Mouse (Mus musculus) embryonic fibroblast, embryonic 13.5 days (primary cell): ENCODE data around the gene F2rl1.

Experiments
- CTCF ChIP-seq: IDR thresholded peaks from 2 replicates; pipeline ENCODE4 v1.5.1; 2011; ENCODE audit warnings: mild to moderate bottlenecking, control low read depth, low read length, moderate library complexity, borderline replicate concordance; ENCODE audit not compliant: insufficient read depth
- POLR2A ChIP-seq: IDR thresholded peaks from 2 replicates; pipeline ENCODE4 v1.6.1; 2011; ENCODE audit warnings: low read depth, mild to moderate bottlenecking, control low read depth, low read length, moderate library complexity

DNA sequence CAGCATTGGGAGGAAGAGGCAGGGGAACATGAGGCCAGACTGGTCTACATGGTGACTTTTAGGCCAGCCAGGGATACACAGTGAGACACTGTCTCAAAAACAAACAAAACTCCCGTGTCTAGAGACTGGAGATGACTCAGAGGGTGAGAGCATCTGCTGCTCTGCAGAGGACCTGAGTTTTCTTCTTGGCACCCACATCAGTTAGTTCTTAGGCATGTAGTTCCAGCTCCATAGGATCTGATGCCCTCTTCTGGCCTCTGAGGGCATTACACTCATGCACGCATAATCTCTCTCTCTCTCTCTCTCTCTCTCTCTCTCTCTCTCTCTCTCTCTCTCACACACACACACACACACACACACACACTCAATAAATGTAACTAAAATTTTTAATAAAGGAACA is 54.1 kb downstream of the F2rl1 start:
- TF ChIP-seq CTCF, result no peak
- TF ChIP-seq POLR2A, result no peak
